Mouse (Mus musculus) stomach, embryonic 14.5 days (tissue): Measurements from ENCODE around the gene Bach2. TPM values are rescaled to one million over a fixed set of nuclear protein-coding genes. Genes with fewer than 3 reads are reported as not detected.

Experiments
- ATAC-seq: fragments of 200-750 bp; cut with Nextera tagmentation; 2 replicates; pipeline ENCODE4 v1.8.0; 2017; ENCODE audit warnings: low read depth, moderate TSS enrichment; ENCODE audit not compliant: insufficient number of reproducible peaks, insufficient read depth, low FRiP score
- H3K27ac ChIP-seq: fragments of 300-500 bp; sonication (generic); 2 replicates; pipeline ENCODE4 v1.5.1; 2014; ENCODE audit warnings: mild to moderate bottlenecking, low read length, moderate library complexity, mixed read lengths
- H3K27me3 ChIP-seq: fragments of 300-500 bp; sonication (generic); 2 replicates; pipeline ENCODE4 v1.6.1; 2014; ENCODE audit warnings: low read length, control low read depth, mixed read lengths; ENCODE audit not compliant: control insufficient read depth, insufficient read depth
- H3K36me3 ChIP-seq: fragments of 300-500 bp; sonication (generic); 2 replicates; pipeline ENCODE4 v1.6.1; 2014; ENCODE audit warnings: mild to moderate bottlenecking, control low read depth, low read length, moderate library complexity, mixed read lengths; ENCODE audit not compliant: control insufficient read depth, insufficient read depth
- H3K4me1 ChIP-seq: fragments of 300-500 bp; sonication (generic); 2 replicates; pipeline ENCODE4 v1.6.1; 2014; ENCODE audit warnings: low read length, control low read depth, mixed read lengths; ENCODE audit not compliant: control insufficient read depth, insufficient read depth
- H3K4me2 ChIP-seq: fragments of 300-500 bp; sonication (generic); replicated peaks from 2 replicates; pipeline ENCODE4 v1.6.1; 2014; ENCODE audit warnings: low read depth, low read length, control low read depth
- H3K4me3 ChIP-seq: fragments of 300-500 bp; sonication (generic); 2 replicates; pipeline ENCODE4 v1.5.1; 2014; ENCODE audit warnings: low read depth, low read length, control low read depth
- H3K9ac ChIP-seq: fragments of 300-500 bp; sonication (generic); replicated peaks from 2 replicates; pipeline ENCODE4 v1.6.1; 2014; ENCODE audit warnings: low read depth, mild to moderate bottlenecking, control low read depth, low read length, moderate library complexity, mixed read lengths
- H3K9me3 ChIP-seq: fragments of 300-500 bp; sonication (generic); 2 replicates; pipeline ENCODE4 v1.6.1; 2016; ENCODE audit warnings: low read depth, low read length, control low read depth; ENCODE audit not compliant: control insufficient read depth
- WGBS: fragments of 180-500 bp; shearing (Covaris S2); extraction: QIAGEN DNeasy Blood & Tissue Kit; methylation state at CpG from one replicate; pipeline ENCODE4 v1.1.7; 2014; 5-methylcytosine and 5-hydroxymethylcytosine counted together
- polyA plus RNA-seq: library from polyadenylated mRNA; unstranded; fragments of >200 nt; fragmentation: Nextera tagmentation; extraction: Ambion mirVana; gene quantifications from 2 replicates; pipeline ENCODE4 v1.2.1, GENCODE M21; 2014

Gene Bach2
- polyA plus RNA-seq, 1 experiment from 2014 or later: 8.4 TPM

DNA sequence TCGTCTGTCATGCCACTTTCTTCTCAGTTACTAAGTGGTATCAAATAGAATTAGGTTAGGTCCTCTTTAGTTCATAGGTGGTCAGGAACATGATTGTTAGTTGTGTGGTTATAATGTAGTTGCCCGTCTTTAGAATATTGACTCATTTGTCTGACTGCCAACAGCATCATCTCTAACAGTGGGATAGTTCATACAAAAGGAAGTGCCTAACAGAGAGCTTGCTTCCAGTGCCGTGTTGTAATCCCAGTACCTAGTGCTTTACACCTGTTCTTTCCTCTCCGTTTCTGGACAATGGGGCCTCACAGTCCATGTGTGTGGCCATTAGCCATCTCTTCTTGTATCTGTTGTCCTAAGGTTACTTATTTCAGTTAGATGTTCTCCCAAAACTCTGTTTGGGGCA is 86.4 kb downstream of the Bach2 start:
- Histone ChIP-seq H3K4me2 (no peak overlapping the region), H3K9ac (no peak overlapping the region), H3K4me1 (peaks cover 13% of the 10 kb centered on the region), H3K36me3 (no peaks in the 10 kb centered on the region), H3K27me3 (no peaks in the 10 kb centered on the region), H3K4me3 (no peak overlapping the region), H3K27ac (no peak overlapping the region), H3K9me3 (no peaks in the 10 kb centered on the region)
- WGBS: 79% methylated on average over 4 of the region's 4 CpGs
- ATAC-seq: no peak

DNA sequence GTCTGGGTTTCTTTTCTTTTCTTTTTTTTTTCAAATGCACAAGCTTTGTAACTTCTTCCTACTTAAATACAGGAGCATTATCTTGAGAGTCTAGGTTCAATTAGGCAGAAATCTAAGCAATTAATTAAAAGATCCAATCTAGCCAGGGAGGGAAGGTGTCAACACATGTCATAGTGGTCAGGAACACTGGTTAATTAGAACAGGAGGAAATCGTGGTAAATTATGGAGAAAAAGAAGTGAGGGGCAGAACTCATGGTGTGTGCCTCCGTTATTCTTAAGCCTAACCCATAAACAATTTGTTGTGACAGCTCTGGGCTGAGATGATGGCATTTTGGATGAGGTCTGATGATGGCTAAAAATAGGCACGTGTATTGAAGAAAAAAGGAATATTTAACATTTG is 87.0 kb downstream of the Bach2 start:
- Histone ChIP-seq H3K4me3 (no peak overlapping the region), H3K36me3 (no peaks in the 10 kb centered on the region), H3K27me3 (no peaks in the 10 kb centered on the region), H3K4me2 (no peak overlapping the region), H3K9ac (no peak overlapping the region), H3K9me3 (no peaks in the 10 kb centered on the region), H3K27ac (no peak overlapping the region), H3K4me1 (peaks cover 13% of the 10 kb centered on the region)
- WGBS: 60% methylated on average over 3 of the region's 3 CpGs
- no peak for ATAC-seq

DNA sequence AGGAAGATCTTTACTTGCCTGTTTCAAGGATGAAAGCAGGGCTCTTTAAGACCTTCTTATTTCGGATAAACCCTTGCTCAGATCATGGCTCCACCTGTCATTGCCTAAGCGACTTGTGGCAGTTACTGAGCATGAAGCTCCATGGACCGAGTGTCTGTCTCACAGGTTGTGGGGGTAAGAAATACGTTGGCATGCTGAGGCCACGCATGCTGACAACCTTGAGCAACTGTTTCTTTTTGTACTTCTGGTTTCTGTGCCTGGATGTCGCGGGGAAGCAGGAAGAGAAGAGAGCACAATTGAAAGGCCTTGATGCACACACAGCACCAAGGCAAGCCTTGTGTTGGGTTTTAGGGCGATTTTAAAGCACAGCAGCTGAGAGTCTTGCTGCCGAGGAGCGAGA is 87.7 kb downstream of the Bach2 start:
- whole genome bisulfite sequencing: 70% methylated on average over 10 of the region's 10 CpGs
- Histone ChIP-seq H3K4me3 (no peak overlapping the region), H3K36me3 (no peaks in the 10 kb centered on the region), H3K9ac (no peak overlapping the region), H3K27me3 (no peaks in the 10 kb centered on the region), H3K4me2 (no peak overlapping the region), H3K27ac (no peak overlapping the region), H3K4me1 (peaks cover 10% of the 10 kb centered on the region), H3K9me3 (no peaks in the 10 kb centered on the region)
- no peak for ATAC-seq

DNA sequence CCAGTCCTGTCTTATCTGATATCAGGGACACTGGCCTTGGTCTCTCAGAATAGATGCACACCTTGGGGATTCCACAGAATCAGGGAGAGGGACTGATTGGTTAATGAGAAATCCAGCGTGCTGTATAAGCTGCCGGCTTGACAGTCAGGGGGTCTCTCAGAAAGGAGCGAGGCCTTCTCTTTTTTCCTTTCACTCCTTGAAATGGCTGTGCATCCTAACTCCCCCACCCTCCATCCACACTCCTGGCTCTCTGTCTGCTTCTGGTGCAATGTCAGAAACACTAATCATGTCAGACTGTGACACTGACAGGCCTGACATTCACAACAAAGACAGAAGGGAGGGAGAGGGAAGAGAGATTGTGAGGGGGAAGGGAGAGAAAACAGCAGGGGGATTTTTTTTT is 88.3 kb downstream of the Bach2 start:
- WGBS: 42% methylated on average over 3 of the region's 3 CpGs

DNA sequence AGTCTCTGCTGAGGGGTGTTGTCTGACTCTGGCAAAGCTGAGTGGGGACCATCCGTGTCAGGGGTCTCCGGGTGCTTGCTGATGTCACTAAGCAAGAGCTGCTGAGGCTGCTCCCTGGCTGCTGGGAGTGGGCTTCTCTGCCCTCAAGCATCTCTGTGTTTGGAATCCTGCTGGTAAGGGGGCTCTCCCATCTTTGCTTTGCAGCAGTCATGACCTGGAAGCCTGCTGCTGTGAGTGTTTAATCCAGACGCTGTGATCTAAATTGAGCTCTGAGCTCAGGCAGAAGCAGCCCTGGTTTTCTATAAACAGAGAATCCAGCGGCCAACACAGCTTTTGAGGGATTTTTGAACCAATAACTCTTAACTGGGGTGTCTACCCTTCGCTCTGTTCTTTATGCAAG is 89.0 kb downstream of the Bach2 start:
- Histone ChIP-seq H3K4me2 (no peak overlapping the region), H3K27me3 (no peaks in the 10 kb centered on the region), H3K4me1 (peaks cover 10% of the 10 kb centered on the region), H3K9ac (no peak overlapping the region), H3K4me3 (no peak overlapping the region), H3K9me3 (no peaks in the 10 kb centered on the region), H3K27ac (peak overlapping the region; percentile 45; the same call in 1 of the 2 replicates), H3K36me3 (no peaks in the 10 kb centered on the region)
- WGBS: 29% methylated on average over 5 of the region's 5 CpGs
- ATAC-seq: no peak

More for the DNA sequence above, 88.3 kb downstream of the Bach2 start:
- Histone ChIP-seq H3K4me2 (no peak overlapping the region), H3K9ac (no peak overlapping the region), H3K9me3 (no peaks in the 10 kb centered on the region), H3K4me3 (no peak overlapping the region), H3K36me3 (no peaks in the 10 kb centered on the region), H3K27ac (no peak overlapping the region), H3K27me3 (no peaks in the 10 kb centered on the region), H3K4me1 (peaks cover 10% of the 10 kb centered on the region)
- ATAC-seq: no peak

DNA sequence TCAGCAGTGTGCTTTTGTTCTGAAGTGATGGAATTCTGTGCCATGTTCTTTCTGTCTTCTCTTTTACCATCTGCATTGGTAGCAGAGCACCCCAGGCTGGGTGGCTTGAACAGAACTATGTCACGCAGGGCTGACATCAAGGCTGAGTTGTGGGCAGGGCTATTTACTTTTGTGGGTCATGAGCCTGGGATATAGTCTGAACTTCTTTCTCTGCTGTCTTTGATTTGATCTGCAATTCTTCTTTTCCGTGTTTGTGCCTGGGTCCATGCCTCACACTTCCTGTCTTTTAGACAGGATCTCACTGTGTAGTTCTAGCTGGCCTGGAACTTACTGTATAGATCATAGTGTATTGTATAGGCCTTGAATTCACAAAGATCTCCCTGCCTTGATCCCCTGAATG is 90.0 kb downstream of the Bach2 start:
- no peak for ATAC-seq
- no peak overlapping the region for H3K9ac ChIP-seq
- 64% methylated on average over 2 of the region's 2 CpGs for WGBS
- H3K9me3 ChIP-seq: no peaks in the 10 kb centered on the region
- no peak overlapping the region for H3K27ac ChIP-seq
- H3K4me1 ChIP-seq: peaks cover 10% of the 10 kb centered on the region
- H3K4me2 ChIP-seq: no peak overlapping the region
- no peak overlapping the region for H3K4me3 ChIP-seq
- H3K27me3 ChIP-seq: no peaks in the 10 kb centered on the region
- H3K36me3 ChIP-seq: no peaks in the 10 kb centered on the region

DNA sequence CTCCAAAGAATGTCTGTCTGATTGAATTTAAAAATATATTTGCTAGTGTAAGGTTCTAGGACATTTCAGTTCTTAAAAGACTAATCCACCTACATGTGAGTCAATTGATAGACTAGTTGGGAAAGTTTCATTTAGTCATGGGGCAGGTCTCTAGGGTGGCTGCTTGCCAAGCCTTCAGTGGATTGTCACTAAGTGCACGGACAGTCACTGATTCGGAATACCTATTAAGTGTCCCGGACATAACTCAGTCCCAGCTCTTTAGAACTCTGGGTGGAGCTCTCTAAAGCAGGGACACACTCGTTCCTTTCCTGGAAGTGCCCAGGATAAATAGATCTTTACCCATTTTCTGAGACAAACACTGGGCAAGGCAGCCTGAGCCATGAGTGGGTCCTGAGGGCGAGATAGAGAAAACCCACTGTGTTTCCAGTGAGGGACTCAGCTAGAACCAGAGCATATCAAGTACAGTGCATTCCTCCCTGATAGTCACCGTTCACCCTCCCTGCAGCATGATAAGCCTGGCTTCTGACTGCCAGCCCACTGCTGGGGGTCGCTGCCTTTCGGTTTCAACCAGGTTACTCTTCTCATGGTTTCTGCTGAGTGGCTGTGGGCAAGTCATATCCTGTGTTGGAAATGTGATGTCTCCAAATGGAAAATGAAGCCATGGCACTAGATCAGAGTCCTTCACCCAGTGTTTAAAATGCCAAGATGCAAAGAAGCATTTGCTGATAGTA is 92.1 kb downstream of the Bach2 start:
- H3K9me3 ChIP-seq: no peaks in the 10 kb centered on the region
- no peaks in the 10 kb centered on the region for H3K27me3 ChIP-seq
- WGBS: 77% methylated on average over 8 of the region's 8 CpGs
- no peak overlapping the region for H3K4me3 ChIP-seq
- ATAC-seq: no peak
- no peaks in the 10 kb centered on the region for H3K36me3 ChIP-seq
- no peak overlapping the region for H3K27ac ChIP-seq
- H3K4me1 ChIP-seq: peaks cover 13% of the 10 kb centered on the region
- H3K4me2 ChIP-seq: no peak overlapping the region
- H3K9ac ChIP-seq: no peak overlapping the region

DNA sequence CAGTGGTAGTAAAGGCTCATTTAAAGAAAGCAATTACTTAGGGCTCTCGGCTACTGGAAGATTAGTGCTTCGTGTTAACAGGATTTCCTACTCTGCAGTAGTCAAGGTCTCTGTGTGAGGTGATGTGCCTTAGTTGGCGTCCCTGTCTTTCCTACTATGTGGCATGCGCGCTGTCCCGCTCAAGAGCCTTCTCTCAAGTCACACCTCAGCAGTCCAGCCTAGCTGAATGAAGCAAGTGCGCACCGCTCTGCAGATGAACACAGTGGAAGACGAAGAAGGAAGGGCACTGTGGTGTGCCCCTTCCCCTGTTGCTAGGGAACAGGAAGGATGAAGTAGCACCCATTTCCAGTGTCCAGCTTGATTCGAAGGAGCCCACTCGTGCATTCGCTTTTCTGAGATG is 93.4 kb downstream of the Bach2 start:
- no peak overlapping the region for H3K9ac ChIP-seq
- no peak for ATAC-seq
- no peak overlapping the region for H3K4me2 ChIP-seq
- no peaks in the 10 kb centered on the region for H3K27me3 ChIP-seq
- H3K4me1 ChIP-seq: peaks cover 24% of the 10 kb centered on the region
- H3K4me3 ChIP-seq: no peak overlapping the region
- H3K9me3 ChIP-seq: no peaks in the 10 kb centered on the region
- WGBS: 93% methylated on average over 12 of the region's 12 CpGs
- no peaks in the 10 kb centered on the region for H3K36me3 ChIP-seq
- H3K27ac ChIP-seq: no peak overlapping the region

DNA sequence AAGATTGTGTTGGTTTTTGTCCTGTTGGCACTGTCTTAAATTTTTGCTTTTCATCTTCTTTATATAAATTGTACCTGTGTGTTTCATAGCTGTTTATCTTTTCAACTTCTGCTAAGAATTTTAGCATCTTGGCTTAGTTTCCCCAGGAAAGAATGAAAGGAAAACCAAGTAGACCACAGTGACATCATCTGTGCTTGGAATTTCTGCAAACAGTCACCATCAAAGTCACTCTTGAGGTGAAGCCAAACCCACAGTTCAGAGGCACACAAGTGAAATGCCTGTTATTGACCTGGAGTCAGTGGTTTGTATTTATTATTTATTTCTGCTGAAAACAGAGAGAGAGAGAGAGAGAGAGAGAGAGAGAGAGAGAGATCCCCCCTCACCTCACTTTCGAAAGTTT is 95.5 kb downstream of the Bach2 start:
- WGBS: 88% methylated on average over 1 of the region's 1 CpGs
- Histone ChIP-seq H3K27me3 (no peaks in the 10 kb centered on the region), H3K36me3 (no peaks in the 10 kb centered on the region), H3K27ac (no peak overlapping the region), H3K4me3 (no peak overlapping the region), H3K9me3 (no peaks in the 10 kb centered on the region), H3K4me2 (no peak overlapping the region), H3K9ac (no peak overlapping the region), H3K4me1 (peaks cover 22% of the 10 kb centered on the region; the same call in 1 of the 2 replicates)
- no peak for ATAC-seq
